Mouse (Mus musculus) embryonic facial prominence, embryonic 13.5 days (tissue): Measurements from ENCODE around the gene Msrb3. TPM values are rescaled to one million over a fixed set of nuclear protein-coding genes. Genes with fewer than 3 reads are reported as not detected.

Experiments
- ATAC-seq: fragments of 200-750 bp; cut with Nextera tagmentation; 2 replicates; pipeline ENCODE4 v1.8.0; 2017; ENCODE audit warnings: low read depth; ENCODE audit not compliant: insufficient number of reproducible peaks, insufficient read depth, low FRiP score, low TSS enrichment
- H3K27ac ChIP-seq: fragments of 300-500 bp; sonication (generic); 2 replicates; pipeline ENCODE4 v1.5.1; 2015; ENCODE audit warnings: moderate library complexity, mild to moderate bottlenecking, inconsistent platforms
- H3K27me3 ChIP-seq: fragments of 300-500 bp; sonication (generic); 2 replicates; pipeline ENCODE4 v1.6.1; 2015; ENCODE audit warnings: mild to moderate bottlenecking, inconsistent platforms
- H3K36me3 ChIP-seq: fragments of 300-500 bp; sonication (generic); 2 replicates; pipeline ENCODE4 v1.6.1; 2015; ENCODE audit warnings: mild to moderate bottlenecking, inconsistent platforms
- H3K4me1 ChIP-seq: fragments of 300-500 bp; sonication (generic); 2 replicates; pipeline ENCODE4 v1.6.1; 2015; ENCODE audit warnings: inconsistent platforms
- H3K4me2 ChIP-seq: fragments of 300-500 bp; sonication (generic); 2 replicates; pipeline ENCODE4 v1.6.1; 2015; ENCODE audit warnings: moderate library complexity, mild to moderate bottlenecking, inconsistent platforms
- H3K4me3 ChIP-seq: fragments of 300-500 bp; sonication (generic); 2 replicates; pipeline ENCODE4 v1.5.1; 2015; ENCODE audit warnings: mild to moderate bottlenecking, inconsistent platforms
- H3K9ac ChIP-seq: fragments of 300-500 bp; sonication (generic); 2 replicates; pipeline ENCODE4 v1.6.1; 2015; ENCODE audit warnings: mild to moderate bottlenecking, inconsistent platforms
- H3K9me3 ChIP-seq: fragments of 300-500 bp; sonication (generic); 2 replicates; pipeline ENCODE4 v1.6.1; 2016; ENCODE audit warnings: inconsistent platforms
- WGBS: fragments of 180-500 bp; shearing (Covaris S2); methylation state at CpG from one replicate; pipeline ENCODE4 v1.1.7; 2015; ENCODE audit warnings: mixed read lengths; 5-methylcytosine and 5-hydroxymethylcytosine counted together
- polyA plus RNA-seq: library from polyadenylated mRNA; unstranded; fragments of >200 nt; fragmentation: Nextera tagmentation; extraction: Ambion mirVana; gene quantifications from 2 replicates; pipeline ENCODE4 v1.2.1, GENCODE M21; 2015

Gene Msrb3
- polyA plus RNA-seq, 1 experiment from 2014 or later, result 8.5 TPM

DNA sequence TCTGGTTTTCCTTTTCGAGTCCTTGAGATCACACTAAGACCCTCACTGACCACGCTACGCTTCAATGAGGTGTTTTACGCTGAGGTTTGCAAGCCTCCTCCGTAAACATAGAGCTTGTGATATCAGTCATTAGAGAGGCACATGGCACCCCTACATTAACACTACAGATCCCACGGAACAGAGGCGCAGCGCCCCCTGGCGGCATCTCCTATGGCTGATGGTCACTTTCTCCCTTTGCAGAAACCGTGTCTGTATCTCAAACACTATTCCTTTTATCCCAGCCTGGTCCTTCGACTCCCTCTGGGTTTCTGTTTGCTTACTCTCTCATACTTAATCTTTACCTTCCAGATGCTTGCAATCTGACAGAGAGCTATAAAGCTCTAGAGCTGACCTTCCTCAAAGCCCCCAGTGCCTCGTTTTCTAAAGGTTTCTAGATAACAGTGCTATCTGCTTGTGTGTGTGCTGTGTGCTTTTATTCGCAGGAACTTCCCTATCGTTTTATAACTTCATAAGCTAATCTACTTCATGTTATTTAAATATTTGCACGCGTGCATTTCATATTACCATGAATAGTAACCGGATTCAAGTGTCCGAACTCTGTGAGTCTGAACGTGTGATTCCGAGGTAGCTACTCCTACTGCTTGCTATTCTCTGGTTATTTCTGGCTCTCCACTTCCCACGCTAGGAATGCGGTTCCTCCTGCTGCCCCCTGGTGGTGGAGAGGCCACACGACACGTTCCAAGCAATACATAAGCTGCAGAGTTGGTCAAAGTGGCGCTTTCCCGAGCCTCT is 23.0 kb downstream of the Msrb3 start:
- Histone ChIP-seq H3K4me2 (peak overlapping the region; percentile 42), H3K9ac (no peak overlapping the region), H3K9me3 (no peaks in the 10 kb centered on the region), H3K27me3 (no peaks in the 10 kb centered on the region), H3K4me3 (no peak overlapping the region; the same call in 1 of the 2 replicates), H3K27ac (no peak overlapping the region), H3K4me1 (peaks cover 45% of the 10 kb centered on the region), H3K36me3 (no peaks in the 10 kb centered on the region)
- ATAC-seq, result no peak
- WGBS, result 18% methylated on average over 26 of the region's 26 CpGs

DNA sequence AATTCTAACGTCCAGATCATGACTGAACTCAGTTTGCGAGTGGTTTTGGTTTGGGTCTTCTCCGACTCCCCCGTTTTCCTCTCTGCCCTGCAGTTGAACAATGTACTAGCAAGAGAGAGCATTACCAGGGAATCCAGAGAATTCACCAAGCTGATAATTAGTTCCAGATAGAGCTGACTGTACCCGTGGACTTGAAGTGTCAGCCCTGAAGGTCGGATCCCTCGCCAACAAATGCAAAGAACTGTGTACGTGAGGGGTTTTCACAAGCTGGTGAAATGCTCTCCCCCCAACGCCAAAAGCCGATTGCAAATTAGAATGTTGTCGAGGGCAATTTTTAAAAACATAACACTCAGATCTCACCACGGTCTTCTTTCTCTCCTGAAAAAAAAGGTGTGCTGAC is 24.6 kb downstream of the Msrb3 start:
- H3K4me1 ChIP-seq, result peaks cover 45% of the 10 kb centered on the region
- no peak overlapping the region for H3K4me2 ChIP-seq
- H3K9ac ChIP-seq, result no peak overlapping the region
- no peak for ATAC-seq
- no peak overlapping the region for H3K4me3 ChIP-seq
- H3K36me3 ChIP-seq, result 0 out of 2 replicates have a peak, but pooled peaks cover 8% of the 10 kb centered on the region
- H3K27ac ChIP-seq, result no peak overlapping the region
- H3K27me3 ChIP-seq, result no peaks in the 10 kb centered on the region
- WGBS, result 26% methylated on average over 12 of the region's 12 CpGs
- no peaks in the 10 kb centered on the region for H3K9me3 ChIP-seq

DNA sequence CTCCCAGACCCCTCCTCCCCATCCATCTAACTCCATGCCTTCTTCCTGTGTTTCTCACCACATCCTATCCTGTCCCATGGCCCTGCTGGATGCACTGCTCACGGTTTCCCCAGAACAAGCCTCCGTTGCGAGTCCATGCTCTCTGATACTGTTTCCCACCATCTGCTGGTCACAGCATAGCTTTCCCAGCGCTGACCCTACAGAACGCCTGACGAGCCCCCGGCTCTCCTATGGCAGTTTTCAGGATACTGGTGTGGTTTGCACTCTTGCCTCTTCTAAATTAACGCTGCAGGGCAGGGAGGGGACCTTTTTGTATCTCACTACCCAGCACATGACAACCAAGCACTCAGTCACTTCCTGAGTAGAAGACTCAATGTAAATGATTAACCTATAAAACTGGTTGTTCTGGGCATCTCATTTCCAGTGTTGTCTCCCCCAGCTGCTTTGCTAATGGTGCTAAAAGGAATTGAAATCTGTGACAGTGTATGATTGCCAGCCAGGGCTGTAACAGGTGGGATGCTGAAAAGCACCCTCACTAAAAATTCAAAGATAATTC is 25.2 kb downstream of the Msrb3 start:
- Histone ChIP-seq H3K9me3 (no peaks in the 10 kb centered on the region), H3K9ac (no peak overlapping the region), H3K27me3 (no peaks in the 10 kb centered on the region)

GRCm38 (mm10) chr10:120872483-120872862 is 26.4 kb downstream of the Msrb3 start:
- no peak overlapping the region for H3K27ac ChIP-seq
- no peaks in the 10 kb centered on the region for H3K9me3 ChIP-seq
- H3K4me1 ChIP-seq, result peaks cover 45% of the 10 kb centered on the region
- 0 out of 2 replicates have a peak, but pooled peaks have one; percentile 22 for ATAC-seq
- H3K9ac ChIP-seq, result peak overlapping the region; percentile 55
- 0 out of 2 replicates have a peak, but pooled peaks cover 9% of the 10 kb centered on the region for H3K36me3 ChIP-seq
- no peaks in the 10 kb centered on the region for H3K27me3 ChIP-seq
- peak overlapping the region; percentile 61 for H3K4me2 ChIP-seq
- 8% methylated on average over 13 of the region's 13 CpGs for WGBS
- peak overlapping the region; percentile 32 for H3K4me3 ChIP-seq

More for the DNA sequence above, 25.2 kb downstream of the Msrb3 start:
- 56% methylated on average over 8 of the region's 8 CpGs for WGBS
- no peak for ATAC-seq
- Histone ChIP-seq H3K4me3 (no peak overlapping the region), H3K4me1 (peaks cover 45% of the 10 kb centered on the region), H3K4me2 (no peak overlapping the region), H3K27ac (no peak overlapping the region), H3K36me3 (0 out of 2 replicates have a peak, but pooled peaks cover 9% of the 10 kb centered on the region)

- H3K27ac ChIP-seq, result no peak overlapping the region
- H3K36me3 ChIP-seq, result 0 out of 2 replicates have a peak, but pooled peaks cover 9% of the 10 kb centered on the region
- H3K9me3 ChIP-seq, result no peaks in the 10 kb centered on the region
- 51% methylated on average over 22 of the region's 22 CpGs for WGBS
- peak overlapping the region; percentile 61 for H3K4me2 ChIP-seq
- no peaks in the 10 kb centered on the region for H3K27me3 ChIP-seq
- peak overlapping the region; percentile 55 for H3K9ac ChIP-seq
- peaks cover 42% of the 10 kb centered on the region for H3K4me1 ChIP-seq
- ATAC-seq, result 0 out of 2 replicates have a peak, but pooled peaks have one; percentile 18
- H3K4me3 ChIP-seq, result peak overlapping the region; percentile 32
These were observed 27.0 kb downstream of the Msrb3 start for GRCm38 (mm10) chr10:120871630-120872482.

DNA sequence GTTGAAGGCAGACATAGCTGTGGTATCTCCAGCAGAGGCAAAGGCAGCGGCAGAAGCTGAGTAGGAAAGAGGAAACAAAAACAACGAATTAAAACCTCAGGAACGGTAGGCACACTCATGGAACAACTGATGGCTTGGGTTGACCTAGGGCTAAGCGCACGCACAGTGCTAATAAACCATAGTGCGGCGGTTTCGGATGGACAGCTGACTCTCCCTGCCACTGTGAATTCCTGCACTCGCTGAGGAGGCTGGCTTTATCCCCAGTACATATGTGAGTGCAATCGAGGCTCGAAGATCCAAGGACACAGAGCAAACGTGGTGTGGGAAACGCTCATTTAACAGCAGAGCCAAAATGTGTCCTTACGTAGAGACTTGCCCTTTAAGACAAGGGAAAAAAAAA is 27.8 kb downstream of the Msrb3 start:
- WGBS, result 84% methylated on average over 14 of the region's 14 CpGs
- no peak overlapping the region for H3K27ac ChIP-seq

DNA sequence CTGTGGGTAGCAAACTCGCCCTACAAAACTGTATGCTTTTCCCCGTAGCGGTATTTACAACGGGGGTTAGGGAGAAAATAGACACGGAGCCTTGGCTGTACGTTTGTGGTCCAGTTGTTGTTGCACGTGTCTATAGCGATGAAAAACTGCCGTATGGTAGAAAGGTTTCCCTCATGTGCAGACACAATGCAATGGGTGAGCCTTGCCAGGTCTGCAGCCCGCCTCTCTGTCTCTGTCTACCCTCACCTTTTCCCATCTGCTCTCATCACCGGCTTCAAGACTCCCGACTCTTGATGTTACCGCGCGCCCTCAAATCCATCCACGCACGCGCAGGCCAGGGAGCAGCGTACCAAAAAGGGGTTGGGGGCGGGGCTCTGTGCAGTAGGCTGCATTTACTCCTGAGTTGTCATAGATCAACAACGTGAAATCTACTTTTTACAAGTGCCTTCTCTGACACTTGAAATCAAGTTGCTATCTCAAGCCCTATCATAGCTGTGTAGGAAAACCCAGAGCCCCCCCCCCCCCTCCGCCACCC is 29.6 kb downstream of the Msrb3 start:
- no peak overlapping the region for H3K27ac ChIP-seq
- no peaks in the 10 kb centered on the region for H3K9me3 ChIP-seq
- 89% methylated on average over 22 of the region's 22 CpGs for WGBS
- H3K9ac ChIP-seq, result no peak overlapping the region
- H3K27me3 ChIP-seq, result no peaks in the 10 kb centered on the region
- H3K4me3 ChIP-seq, result no peak overlapping the region
- 0 out of 2 replicates have a peak, but pooled peaks cover 9% of the 10 kb centered on the region for H3K36me3 ChIP-seq
- H3K4me2 ChIP-seq, result no peak overlapping the region
- ATAC-seq, result no peak
- peaks cover 28% of the 10 kb centered on the region for H3K4me1 ChIP-seq

More for the DNA sequence above, 27.8 kb downstream of the Msrb3 start:
- H3K27me3 ChIP-seq, result no peaks in the 10 kb centered on the region
- H3K36me3 ChIP-seq, result 0 out of 2 replicates have a peak, but pooled peaks cover 9% of the 10 kb centered on the region
- no peaks in the 10 kb centered on the region for H3K9me3 ChIP-seq
- no peak for ATAC-seq
- H3K4me1 ChIP-seq, result peaks cover 38% of the 10 kb centered on the region
- H3K9ac ChIP-seq, result no peak overlapping the region
- no peak overlapping the region for H3K4me2 ChIP-seq
- H3K4me3 ChIP-seq, result no peak overlapping the region

DNA sequence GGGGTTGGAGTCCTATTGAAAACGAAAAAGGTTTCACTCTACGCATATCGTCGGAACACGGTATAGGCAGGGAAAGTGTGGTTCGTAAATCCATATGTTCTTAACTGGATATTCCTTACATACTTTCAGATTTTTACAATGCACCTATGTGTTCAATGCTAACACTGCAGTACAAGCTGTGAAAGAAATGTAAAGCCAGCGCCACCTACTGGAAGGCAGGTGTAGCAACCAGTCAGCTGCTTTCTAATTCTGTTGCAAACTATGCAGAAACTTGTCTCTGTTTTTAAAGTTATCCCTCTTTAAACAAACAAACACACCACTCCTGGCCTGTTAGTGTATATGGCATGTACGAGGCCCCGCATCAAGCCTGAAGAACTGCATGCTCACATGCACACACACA is 34.5 kb downstream of the Msrb3 start:
- no peak for ATAC-seq
- Histone ChIP-seq H3K9me3 (no peaks in the 10 kb centered on the region), H3K36me3 (0 out of 2 replicates have a peak, but pooled peaks cover 6% of the 10 kb centered on the region), H3K27me3 (no peaks in the 10 kb centered on the region), H3K4me2 (peak overlapping the region; percentile 37; the same call in 1 of the 2 replicates), H3K4me3 (no peak overlapping the region), H3K27ac (0 out of 2 replicates have a peak overlapping the region, but pooled peaks have one; percentile 11), H3K9ac (no peak overlapping the region), H3K4me1 (peaks cover 11% of the 10 kb centered on the region)
- 7% methylated on average over 9 of the region's 9 CpGs for WGBS

DNA sequence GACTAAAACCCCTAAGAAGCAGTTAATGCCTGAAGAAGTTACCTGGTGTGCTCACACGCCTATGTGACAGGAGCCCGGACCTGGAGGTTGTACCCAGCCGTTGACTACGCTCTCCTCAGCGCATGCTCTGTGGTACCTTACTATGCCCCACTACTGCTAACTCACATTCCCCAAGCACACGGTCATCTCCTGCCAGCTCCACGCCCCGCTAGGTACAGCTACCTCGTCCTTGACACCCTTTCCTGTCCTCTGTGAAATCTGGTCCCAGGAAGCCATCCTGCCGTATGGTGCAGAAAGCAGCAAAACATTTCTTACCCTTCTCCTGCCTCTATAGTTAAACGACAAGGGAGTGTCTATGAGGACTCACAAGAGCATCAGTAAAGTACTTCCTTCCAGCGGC is 37.2 kb downstream of the Msrb3 start:
- H3K4me1 ChIP-seq, result peaks cover 30% of the 10 kb centered on the region
- no peaks in the 10 kb centered on the region for H3K9me3 ChIP-seq
- H3K9ac ChIP-seq, result no peak overlapping the region
- H3K36me3 ChIP-seq, result 0 out of 2 replicates have a peak, but pooled peaks cover 3% of the 10 kb centered on the region
- no peak for ATAC-seq
- no peak overlapping the region for H3K4me2 ChIP-seq
- H3K4me3 ChIP-seq, result no peak overlapping the region
- 92% methylated on average over 12 of the region's 12 CpGs for WGBS
- no peak overlapping the region for H3K27ac ChIP-seq
- no peaks in the 10 kb centered on the region for H3K27me3 ChIP-seq

GRCm38 (mm10) chr10:120861194-120861593 is 37.7 kb downstream of the Msrb3 start:
- WGBS, result 81% methylated on average over 3 of the region's 3 CpGs
- H3K9ac ChIP-seq, result no peak overlapping the region
- ATAC-seq, result no peak
- H3K36me3 ChIP-seq, result 0 out of 2 replicates have a peak, but pooled peaks cover 3% of the 10 kb centered on the region
- no peak overlapping the region for H3K4me2 ChIP-seq
- no peak overlapping the region for H3K27ac ChIP-seq
- no peak overlapping the region for H3K4me3 ChIP-seq
- H3K4me1 ChIP-seq, result peaks cover 30% of the 10 kb centered on the region
- H3K27me3 ChIP-seq, result no peaks in the 10 kb centered on the region
- H3K9me3 ChIP-seq, result no peaks in the 10 kb centered on the region

- peak; percentile 64; the same call in 1 of the 2 replicates for ATAC-seq
- Histone ChIP-seq H3K4me2 (peak overlapping the region; percentile 43), H3K36me3 (0 out of 2 replicates have a peak, but pooled peaks cover 3% of the 10 kb centered on the region), H3K4me3 (peak overlapping the region; percentile 16; the same call in 1 of the 2 replicates), H3K27me3 (no peaks in the 10 kb centered on the region), H3K9me3 (no peaks in the 10 kb centered on the region), H3K4me1 (peaks cover 62% of the 10 kb centered on the region), H3K9ac (peak overlapping the region; percentile 8), H3K27ac (no peak overlapping the region)
- 26% methylated on average over 13 of the region's 13 CpGs for WGBS
These were observed 41.3 kb downstream of the Msrb3 start for GRCm38 (mm10) chr10:120857531-120858001.
